Mouse (Mus musculus) midbrain, postnatal 0 days (tissue): ENCODE results near the gene Pnpla6. TPM values are rescaled to one million over a fixed set of nuclear protein-coding genes. Genes with fewer than 3 reads are reported as not detected.

Experiments used
- ATAC-seq: fragments of 200-750 bp; cut with Nextera tagmentation; 2 replicates; pipeline ENCODE4 v1.8.0; 2017; ENCODE audit warnings: moderate number of reproducible peaks, mild to moderate bottlenecking, moderate TSS enrichment, moderate library complexity; ENCODE audit not compliant: low FRiP score
- DNase-seq: peaks from one replicate; pipeline ENCODE4 v3.0.0-alpha.2; 2015; ENCODE audit warnings: low spot score
- H3K27ac ChIP-seq: fragments of 300-500 bp; sonication (generic); 2 replicates; pipeline ENCODE4 v1.5.1; 2014; ENCODE audit warnings: low read depth, mild to moderate bottlenecking, low read length, mixed read lengths
- H3K27me3 ChIP-seq: fragments of 300-500 bp; sonication (generic); 2 replicates; pipeline ENCODE4 v1.6.1; 2014; ENCODE audit warnings: low read length, control low read depth, mixed read lengths; ENCODE audit not compliant: insufficient read depth
- H3K36me3 ChIP-seq: fragments of 300-500 bp; sonication (generic); 2 replicates; pipeline ENCODE4 v1.6.1; 2014; ENCODE audit warnings: low read length, control low read depth, mixed read lengths; ENCODE audit not compliant: insufficient read depth
- H3K4me1 ChIP-seq: fragments of 300-500 bp; sonication (generic); 2 replicates; pipeline ENCODE4 v1.6.1; 2014; ENCODE audit warnings: mild to moderate bottlenecking, control low read depth, antibody characterized with exemption, low read length, mixed read lengths; ENCODE audit not compliant: insufficient read depth
- H3K4me2 ChIP-seq: fragments of 300-500 bp; sonication (generic); 2 replicates; pipeline ENCODE4 v1.6.1; 2014; ENCODE audit warnings: low read depth, mild to moderate bottlenecking, low read length, mixed read lengths; ENCODE audit not compliant: poor library complexity, severe bottlenecking
- H3K4me3 ChIP-seq: fragments of 300-500 bp; sonication (generic); 2 replicates; pipeline ENCODE4 v1.5.1; 2014; ENCODE audit warnings: low read depth, mild to moderate bottlenecking, low read length, moderate library complexity
- H3K9ac ChIP-seq: fragments of 300-500 bp; sonication (generic); replicated peaks from 2 replicates; pipeline ENCODE4 v1.6.1; 2014; ENCODE audit warnings: mild to moderate bottlenecking, low read length, moderate library complexity, mixed read lengths; ENCODE audit not compliant: poor library complexity, severe bottlenecking
- H3K9me3 ChIP-seq: fragments of 300-500 bp; sonication (generic); 2 replicates; pipeline ENCODE4 v1.6.1; 2016; ENCODE audit warnings: low read length, control low read depth
- CTCF ChIP-seq: IDR thresholded peaks from 2 replicates; pipeline ENCODE4 v1.5.1; 2016; ENCODE audit warnings: antibody characterized with exemption, mild to moderate bottlenecking
- WGBS: fragments of 180-500 bp; shearing (Covaris S2); extraction: QIAGEN DNeasy Blood & Tissue Kit; methylation state at CpG from one replicate; pipeline ENCODE4 v1.1.7; 2014; 5-methylcytosine and 5-hydroxymethylcytosine counted together
- polyA plus RNA-seq: library from polyadenylated mRNA; unstranded; fragments of >200 nt; fragmentation: Nextera tagmentation; extraction: Ambion mirVana; gene quantifications from 2 replicates; pipeline ENCODE4 v1.2.1, GENCODE M21; 2015
- total RNA-seq: library from RNA; depleted of rRNA; stranded (reverse); fragments of >200 nt; gene quantifications from 2 replicates; pipeline ENCODE4 v1.2.3, GENCODE M21; 2014

The Pnpla6 gene
- total and polyA plus RNA-seq, 2 experiments from 2014 or later, result 36.8 to 57.5 TPM

DNA sequence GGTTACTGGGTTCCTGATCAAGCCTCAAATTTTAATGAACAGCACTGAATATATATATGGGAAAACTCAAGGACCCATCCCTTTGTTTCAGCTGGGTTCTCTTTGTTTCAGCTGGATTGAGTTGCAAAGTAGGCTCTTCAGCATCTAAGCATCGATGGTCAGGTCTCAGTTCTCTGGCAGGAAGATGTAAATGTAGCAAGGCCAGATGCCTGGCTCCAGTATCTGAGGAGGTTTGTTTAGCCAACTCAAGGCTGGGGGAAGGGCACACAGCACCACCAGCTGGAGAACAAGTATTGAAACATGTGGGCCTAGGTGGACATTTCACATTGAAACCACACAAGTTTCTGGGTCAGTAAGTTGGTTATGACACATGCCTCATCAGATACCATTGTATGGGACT, 37.1 kb downstream of the Pnpla6 start:
- 87% methylated on average over 1 of the region's 1 CpGs for WGBS
- ATAC-seq (no peak), DNase-seq (no peak)
- Histone ChIP-seq H3K36me3 (no peaks in the 10 kb centered on the region), H3K9me3 (no peaks in the 10 kb centered on the region), H3K4me3 (no peak overlapping the region), H3K4me1 (no peaks in the 10 kb centered on the region), H3K4me2 (no peak overlapping the region), H3K9ac (no peak overlapping the region), H3K27ac (no peak overlapping the region), H3K27me3 (no peaks in the 10 kb centered on the region)
- no peak for TF ChIP-seq CTCF

GRCm38 (mm10) chr8:3556114-3556513, 40.9 kb downstream of the Pnpla6 start:
- peak; percentile 92 for ATAC-seq
- 67% methylated on average over 4 of the region's 4 CpGs for WGBS
- Histone ChIP-seq H3K36me3 (no peaks in the 10 kb centered on the region), H3K27ac (no peak overlapping the region), H3K9ac (no peak overlapping the region), H3K4me3 (no peak overlapping the region), H3K27me3 (no peaks in the 10 kb centered on the region), H3K9me3 (no peaks in the 10 kb centered on the region), H3K4me1 (no peaks in the 10 kb centered on the region), H3K4me2 (no peak overlapping the region)
- no peak for TF ChIP-seq CTCF
- DNase-seq, result no peak

DNA sequence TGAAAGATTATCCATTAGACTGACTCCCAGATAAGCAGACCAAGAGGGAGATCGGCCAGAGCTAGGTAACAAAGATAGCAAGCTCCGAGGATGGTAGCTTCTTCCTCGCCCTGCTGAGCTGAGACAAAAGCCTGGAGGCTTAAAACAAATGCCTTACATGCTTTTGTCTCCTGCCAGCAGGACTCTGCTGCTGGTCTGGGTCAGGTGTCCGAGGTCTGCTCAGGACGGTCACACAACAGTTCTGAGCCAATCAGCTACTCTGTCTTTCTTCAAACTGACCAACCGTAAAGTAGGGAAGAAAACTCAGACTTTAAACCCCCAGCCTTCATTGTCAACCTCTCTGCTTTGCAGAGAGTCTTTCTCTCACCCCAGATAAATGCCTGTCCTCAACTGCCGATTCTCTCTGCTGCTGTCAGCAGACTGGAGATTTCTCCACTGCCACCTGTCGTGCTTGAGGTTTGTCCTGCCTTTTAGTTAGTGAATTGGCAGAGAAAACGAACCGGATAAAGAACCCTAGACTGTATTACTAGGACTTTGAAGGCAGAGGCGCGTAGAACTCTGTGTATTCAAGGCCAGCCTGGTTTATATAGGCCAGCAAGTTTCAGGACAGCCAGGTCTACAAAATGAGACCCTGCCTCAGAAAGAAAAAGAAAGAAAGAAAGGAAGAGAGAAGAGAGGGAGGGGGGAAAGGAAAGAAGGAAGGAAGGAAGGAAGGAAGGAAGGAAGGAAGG, 52.6 kb downstream of the Pnpla6 start, which contains the start of gene C330021F23Rik:
TSS of gene C330021F23Rik (plus strand) at position 350 of the 731 bp plus-strand sequence.
- no peak for ATAC-seq
- DNase-seq, result peak; percentile 26
- Histone ChIP-seq H3K9ac (no peak within 1 kb of the TSS), H3K36me3 (no peaks in the 10 kb centered on the region), H3K4me1 (no peaks in the 10 kb centered on the region), H3K4me2 (peak within 1 kb of the TSS; percentile 34), H3K4me3 (no peak within 1 kb of the TSS), H3K27me3 (no peaks in the 10 kb centered on the region), H3K9me3 (no peaks in the 10 kb centered on the region), H3K27ac (no peak within 1 kb of the TSS)
- no peak for TF ChIP-seq CTCF
- WGBS, result 1% methylated on average over 12 of the region's 12 CpGs

DNA sequence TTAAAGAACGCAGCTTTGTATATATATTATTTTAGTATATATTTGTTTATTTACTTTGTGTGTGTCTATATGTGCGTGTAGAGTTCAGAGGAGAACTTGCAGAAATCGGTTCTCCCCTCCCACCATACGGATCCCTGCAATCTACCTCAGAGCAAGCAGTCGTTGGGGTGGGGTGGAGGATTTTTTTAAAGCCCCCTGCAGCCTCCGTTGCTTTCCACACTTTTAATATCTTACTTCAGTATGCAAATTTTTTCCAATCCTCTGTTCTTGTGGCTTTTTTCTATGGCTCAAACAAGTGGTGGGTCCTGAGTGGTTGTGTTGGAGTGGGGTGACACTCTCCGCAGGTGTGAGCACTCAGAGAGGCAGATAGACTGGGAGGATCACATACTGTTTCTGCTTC, 53.2 kb downstream of the Pnpla6 start:
- no peak for TF ChIP-seq CTCF
- WGBS, result 7% methylated on average over 7 of the region's 7 CpGs
- no peaks in the 10 kb centered on the region for H3K27me3 ChIP-seq

DNA sequence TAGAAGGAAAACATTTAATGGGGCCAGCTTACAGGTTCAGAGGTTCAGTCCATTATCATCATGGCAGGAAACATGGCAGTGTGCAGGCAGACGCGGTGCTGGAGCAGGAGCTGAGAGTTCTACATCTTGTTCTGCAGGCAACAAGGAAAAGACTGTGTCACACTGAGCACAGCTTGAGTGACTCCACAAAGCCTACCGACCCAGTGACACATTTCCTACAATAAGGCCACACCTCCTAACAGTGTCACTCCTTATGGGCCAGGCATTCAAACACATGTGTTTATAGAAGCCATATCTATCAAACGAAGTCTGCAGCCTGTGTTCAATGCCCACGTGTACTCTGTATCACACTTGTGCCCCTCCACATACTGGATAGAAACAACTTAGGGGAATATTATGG, 54.6 kb downstream of the Pnpla6 start:
- Histone ChIP-seq H3K27ac (no peak overlapping the region), H3K4me1 (no peaks in the 10 kb centered on the region), H3K27me3 (no peaks in the 10 kb centered on the region), H3K9me3 (no peaks in the 10 kb centered on the region), H3K9ac (no peak overlapping the region), H3K36me3 (no peaks in the 10 kb centered on the region), H3K4me3 (no peak overlapping the region), H3K4me2 (no peak overlapping the region)
- ATAC-seq, result no peak
- no peak for TF ChIP-seq CTCF
- 91% methylated on average over 5 of the region's 5 CpGs for WGBS
- DNase-seq, result no peak

More for the DNA sequence above, 53.2 kb downstream of the Pnpla6 start:
- Histone ChIP-seq H3K36me3 (no peaks in the 10 kb centered on the region), H3K4me2 (no peak overlapping the region), H3K9me3 (no peaks in the 10 kb centered on the region), H3K27ac (no peak overlapping the region), H3K4me1 (no peaks in the 10 kb centered on the region), H3K9ac (no peak overlapping the region), H3K4me3 (no peak overlapping the region)
- ATAC-seq (no peak), DNase-seq (no peak)

- no peaks in the 10 kb centered on the region for H3K9me3 ChIP-seq
- TF ChIP-seq CTCF, result no peak
- no peak overlapping the region for H3K4me2 ChIP-seq
- H3K27me3 ChIP-seq, result no peaks in the 10 kb centered on the region
- ATAC-seq, result no peak
- no peak for DNase-seq
- no peak overlapping the region for H3K27ac ChIP-seq
- H3K4me1 ChIP-seq, result no peaks in the 10 kb centered on the region
- no peak overlapping the region for H3K9ac ChIP-seq
- H3K36me3 ChIP-seq, result no peaks in the 10 kb centered on the region
- 88% methylated on average over 3 of the region's 3 CpGs for WGBS
- H3K4me3 ChIP-seq, result no peak overlapping the region
Observed at GRCm38 (mm10) chr8:3574546-3574945, 59.4 kb downstream of the Pnpla6 start.
